Mouse (Mus musculus) cerebellum, adult 9-11 months (tissue): ENCODE measurements around the gene Pdss2.

Source experiments
- DNase-seq: peaks from one replicate; pipeline ENCODE4 v3.0.0; 2022

Pdss2 gene

GRCm38 (mm10) chr10:43220910-43221625 lies at the start of gene Pdss2:
Gene Pdss2, plus strand, starts transcription at chr10:43221486.
- peak; percentile 96 for DNase-seq

- DNase-seq: no peak
These were observed 49.2 kb upstream of the Pdss2 start for GRCm38 (mm10) chr10:43172066-43172465.

- DNase-seq: no peak
These were observed 48.7 kb upstream of the Pdss2 start for GRCm38 (mm10) chr10:43172554-43172953.

- peak; percentile 69 for DNase-seq
These were observed 48.0 kb upstream of the Pdss2 start for GRCm38 (mm10) chr10:43173141-43173827.

DNA sequence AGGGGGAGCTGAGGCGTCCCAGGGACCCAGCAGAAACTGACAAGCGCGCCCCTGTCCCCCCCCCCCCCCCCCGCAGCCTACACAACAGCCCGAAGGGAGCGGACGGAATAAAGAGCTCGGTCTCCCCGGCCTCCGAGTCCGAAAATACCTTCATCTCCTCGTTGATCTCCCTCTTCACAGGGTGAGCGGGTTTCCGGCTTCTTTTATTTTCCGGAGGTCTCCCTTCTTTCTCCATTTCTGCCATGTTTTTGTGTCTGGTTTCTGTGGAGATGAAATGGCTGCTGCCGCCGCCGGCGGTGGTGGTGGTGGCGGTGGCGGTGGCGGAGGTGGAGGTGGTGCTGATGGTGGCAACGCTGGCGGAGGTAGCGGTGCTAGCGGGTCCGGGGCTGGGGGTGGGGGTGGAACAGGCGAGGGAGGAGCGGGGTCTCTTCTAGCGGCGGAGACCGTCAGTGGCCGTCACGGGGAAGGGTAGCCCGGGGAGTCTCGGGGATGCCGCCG lies 47.4 kb upstream of the Pdss2 start:
- DNase-seq: no peak

DNA sequence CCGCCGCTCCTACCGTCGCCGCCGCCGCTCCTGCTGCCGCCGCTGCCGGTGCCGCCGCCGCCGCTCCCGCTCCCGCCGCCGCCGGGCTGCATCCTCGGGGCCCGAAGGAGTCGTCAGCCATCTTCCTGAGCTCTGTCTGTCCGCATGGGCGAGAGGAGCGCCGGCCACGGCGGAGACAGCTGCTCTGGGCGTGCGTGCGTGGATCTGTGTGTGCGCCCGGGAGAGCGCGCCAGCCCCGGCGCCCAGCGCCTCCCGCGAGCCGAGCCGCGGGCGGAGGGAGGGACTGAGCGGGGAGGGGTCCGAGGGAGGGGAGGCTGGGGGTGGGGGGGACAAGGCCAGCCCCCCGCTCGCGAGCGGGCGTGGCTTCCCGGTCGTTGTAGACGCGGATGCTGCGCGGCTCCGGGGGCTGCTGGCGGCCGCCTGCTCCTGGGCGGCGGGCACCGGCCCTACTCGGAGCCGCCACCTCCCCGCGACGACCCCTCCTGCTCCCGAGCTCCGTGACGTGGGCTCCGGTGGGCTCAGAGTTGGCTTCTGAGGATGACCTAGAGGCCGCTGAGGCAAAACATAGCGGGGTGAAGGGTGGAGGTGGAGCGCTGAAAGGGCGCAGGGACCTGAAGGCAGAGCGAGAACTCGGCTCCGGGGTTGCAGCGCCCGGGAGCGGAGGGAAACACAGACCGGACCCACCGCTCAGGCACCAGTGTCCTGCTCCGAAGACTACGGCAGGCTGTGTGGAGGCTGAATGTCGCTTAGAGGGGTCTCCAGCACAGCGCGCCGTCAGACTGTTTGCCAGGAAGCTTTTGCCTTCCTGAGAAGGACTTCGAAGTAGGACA lies 46.7 kb upstream of the Pdss2 start, which contains the start of the genes Sobp and 9030612E09Rik:
Sobp (minus strand) TSS at position 205 of the 830 bp plus-strand sequence.
9030612E09Rik (plus strand) TSS at position 379 of the 830 bp plus-strand sequence.
- DNase-seq: peak; percentile 85

DNA sequence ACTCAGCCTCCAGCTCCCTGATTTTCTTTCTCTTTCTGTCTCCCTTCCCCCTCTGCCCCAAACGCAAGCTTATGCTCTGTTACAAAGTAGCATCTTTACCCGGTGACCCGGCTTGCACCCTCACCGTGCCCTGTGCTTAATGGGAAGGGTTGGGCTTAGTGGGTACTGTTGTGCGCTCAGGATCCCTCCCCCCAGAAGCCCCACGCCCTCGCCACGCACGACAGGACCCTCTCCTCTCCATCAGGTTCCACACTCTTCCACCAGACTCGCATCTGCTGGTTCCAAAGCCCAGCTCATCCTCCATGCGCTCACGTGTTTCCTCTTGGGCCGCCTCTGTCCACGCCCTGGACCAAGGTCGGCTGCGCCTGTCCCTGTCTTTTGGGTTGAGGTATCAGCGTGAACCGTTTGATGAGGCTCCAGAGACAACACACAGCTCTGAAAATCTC lies 46.1 kb upstream of the Pdss2 start:
- DNase-seq: peak; percentile 77

DNA sequence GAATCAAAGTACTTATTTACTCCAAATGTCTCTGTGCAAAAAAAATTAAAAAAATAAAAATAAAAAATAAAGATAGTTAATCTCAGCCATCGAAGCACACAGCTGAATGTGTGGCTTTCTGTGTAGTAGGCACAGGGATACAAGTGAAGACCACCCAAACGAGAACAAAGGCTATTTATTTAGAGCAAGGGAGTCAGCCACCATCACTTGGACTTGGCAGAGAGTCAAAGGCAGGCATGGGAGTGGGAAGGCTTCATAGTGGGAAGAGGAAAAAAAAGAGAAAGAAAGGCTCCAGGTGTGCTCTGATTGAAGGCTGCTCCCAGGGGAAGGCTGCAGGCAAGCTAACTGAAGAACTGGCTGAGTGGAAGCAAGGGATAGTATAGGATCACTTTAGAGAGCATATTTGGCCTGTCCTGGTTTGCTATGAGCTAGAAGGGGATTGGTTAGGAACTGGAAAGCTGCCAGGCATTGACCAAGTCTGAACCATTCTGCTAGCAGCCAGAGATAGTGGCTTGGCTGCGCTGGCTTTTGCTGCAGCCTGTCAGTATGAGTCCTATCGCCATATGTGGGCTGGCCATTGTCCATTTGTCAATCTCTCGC lies 40.9 kb upstream of the Pdss2 start:
- DNase-seq: peak; percentile 50

DNA sequence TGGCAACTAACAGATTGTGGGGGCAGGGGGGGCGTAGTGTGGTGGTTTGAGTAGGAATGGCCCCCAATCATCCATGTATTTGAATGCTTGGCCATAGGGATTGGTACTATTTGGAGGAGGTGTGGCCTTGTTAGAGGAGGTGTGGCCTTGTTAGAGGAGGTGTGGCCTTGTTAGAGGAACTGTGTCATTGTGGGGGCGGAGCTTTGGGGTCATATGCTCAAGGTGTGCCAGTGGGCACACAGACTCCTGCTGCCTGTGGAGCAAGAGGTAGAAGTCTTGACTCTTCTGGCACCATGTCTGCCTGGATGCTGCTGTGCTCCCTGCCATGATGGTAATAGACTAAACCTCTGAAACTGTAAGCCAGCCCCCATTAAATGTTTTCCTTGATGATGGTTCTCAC lies 21.1 kb upstream of the Pdss2 start:
- no peak for DNase-seq

DNA sequence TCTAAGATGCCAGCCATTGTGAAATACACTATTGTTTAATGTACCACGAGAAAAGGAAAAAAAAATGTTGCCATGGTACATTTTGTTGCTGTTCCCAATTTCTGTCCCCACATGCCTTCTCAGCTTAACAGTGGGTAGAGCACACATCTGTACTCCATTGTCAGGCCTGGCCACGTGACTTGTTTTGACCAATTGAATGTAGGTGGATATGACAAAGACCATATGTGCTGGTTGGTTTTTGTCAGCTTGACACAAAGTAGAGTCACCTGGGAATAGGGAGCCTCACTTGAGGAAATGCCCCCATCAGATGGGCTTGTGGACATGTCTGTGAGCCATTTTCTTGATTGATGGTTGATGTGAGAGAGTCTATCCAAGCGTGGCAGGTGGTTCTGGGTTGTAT lies 17.4 kb upstream of the Pdss2 start:
- no peak for DNase-seq

GRCm38 (mm10) chr10:43211866-43212265 lies 9.4 kb upstream of the Pdss2 start:
- no peak for DNase-seq

DNA sequence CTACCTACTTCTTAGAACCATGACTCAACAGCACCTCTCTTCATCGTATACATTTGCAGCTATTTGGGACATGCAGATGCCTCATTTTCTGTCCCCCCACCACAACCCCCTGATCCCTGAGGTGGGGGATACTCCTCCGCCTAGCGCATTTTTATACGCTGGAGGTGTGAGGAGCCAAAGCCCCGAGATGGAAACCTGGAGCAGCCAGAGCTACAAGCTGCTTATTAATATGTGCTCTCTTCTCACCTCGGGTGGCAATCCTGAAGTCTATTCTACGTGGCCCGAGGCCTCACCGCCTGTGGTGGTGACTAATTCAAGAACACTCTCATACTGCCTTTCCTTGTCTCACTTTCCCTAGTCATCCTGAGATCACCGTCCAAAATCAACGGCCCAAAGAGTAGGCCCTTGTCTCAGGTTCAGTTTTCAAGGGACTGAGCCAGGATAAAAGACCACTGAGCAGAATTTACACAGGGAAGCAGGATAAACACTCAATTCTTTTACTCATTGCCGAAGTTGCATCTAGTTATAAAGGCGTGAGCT lies 3.9 kb upstream of the Pdss2 start:
- DNase-seq: no peak

GRCm38 (mm10) chr10:43220479-43220878 lies 807 bp upstream of the Pdss2 start:
- DNase-seq: no peak

GRCm38 (mm10) chr10:43221659-43222058 lies 373 bp downstream of the Pdss2 start:
- DNase-seq: no peak

- no peak for DNase-seq
These were observed 2.1 kb downstream of the Pdss2 start for GRCm38 (mm10) chr10:43223391-43223790.

- DNase-seq: no peak
These were observed 5.1 kb downstream of the Pdss2 start for GRCm38 (mm10) chr10:43226391-43226790.

DNA sequence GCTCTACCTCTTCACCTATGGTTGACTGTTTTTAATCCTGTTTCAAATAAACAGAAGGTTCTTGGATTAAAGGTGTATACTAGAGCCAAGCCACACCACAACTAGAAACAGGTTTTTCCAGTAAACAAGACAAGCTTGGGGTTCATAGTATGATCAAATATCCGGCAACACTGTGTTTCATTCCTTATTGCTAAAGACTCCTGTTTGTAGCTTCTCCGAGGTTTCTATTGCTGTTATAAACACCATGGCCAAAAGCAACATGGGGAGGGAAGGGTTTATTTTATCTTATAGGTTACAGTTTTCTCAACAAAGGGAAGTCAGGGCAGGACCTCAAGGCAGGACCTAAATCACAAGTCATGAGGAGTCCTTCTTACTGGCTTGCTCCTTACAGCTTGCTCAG lies 8.0 kb downstream of the Pdss2 start:
- DNase-seq: no peak

DNA sequence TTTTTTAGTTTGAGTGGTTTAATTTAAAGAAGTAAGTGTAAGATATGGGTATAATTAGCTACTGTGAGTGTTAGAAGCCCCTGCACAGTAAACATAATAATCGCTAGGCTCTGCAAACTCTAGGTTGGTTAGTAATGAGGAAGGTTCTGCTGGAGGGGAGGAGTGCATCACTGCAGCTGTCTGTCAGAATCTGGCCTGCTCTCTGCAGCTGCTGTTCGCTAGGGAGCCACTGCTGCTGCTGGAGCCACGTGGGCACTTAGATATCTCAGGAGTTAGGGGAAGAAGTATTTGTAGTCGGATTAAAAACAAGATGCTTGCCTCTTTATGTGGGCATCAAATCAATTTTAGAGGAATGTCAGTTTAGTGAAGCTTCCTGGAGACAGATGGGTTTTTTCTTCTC lies 13.2 kb downstream of the Pdss2 start:
- no peak for DNase-seq

GRCm38 (mm10) chr10:43235011-43235410 lies 13.7 kb downstream of the Pdss2 start:
- no peak for DNase-seq

DNA sequence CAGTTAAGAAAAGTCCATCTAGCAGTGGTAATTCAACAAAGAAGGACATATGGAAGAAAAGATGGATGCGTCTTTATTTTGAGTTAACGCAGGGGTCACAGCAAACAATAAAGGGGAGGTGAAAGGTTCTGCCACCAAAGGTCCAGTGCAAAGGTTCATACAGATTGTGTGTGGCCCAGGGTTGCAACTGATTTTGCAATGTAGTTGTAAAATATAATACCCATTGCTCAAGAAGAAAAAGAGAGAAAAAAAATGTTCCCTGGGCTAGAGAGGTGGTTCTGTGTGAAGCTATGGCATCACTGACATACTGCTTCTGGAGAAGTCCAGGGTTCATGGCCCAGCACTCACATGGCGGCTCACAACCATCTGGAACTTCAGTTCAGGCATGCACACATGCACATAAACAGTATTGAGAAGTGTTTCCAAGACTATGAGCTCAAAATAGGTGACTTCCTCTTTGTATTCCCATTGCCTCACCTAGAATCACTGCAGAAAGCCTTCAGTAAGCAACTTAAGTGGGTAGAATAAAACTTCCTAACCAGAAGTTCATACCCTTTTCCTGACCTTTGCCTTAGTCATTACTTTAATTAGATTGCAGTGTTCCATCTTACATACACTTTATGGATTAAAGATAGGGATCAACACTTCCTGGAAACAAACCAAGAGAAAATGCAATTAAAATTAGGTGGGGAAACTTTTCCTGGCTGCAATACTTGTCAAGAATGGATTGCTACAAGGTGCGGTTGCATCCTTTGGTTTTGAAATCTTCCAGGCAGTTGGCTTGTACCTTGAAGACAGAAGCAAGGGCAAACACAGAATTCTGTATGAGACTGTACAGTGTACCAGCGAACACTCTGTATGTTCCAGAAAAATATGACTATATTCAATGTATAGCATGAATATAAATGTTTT lies 14.7 kb downstream of the Pdss2 start:
- DNase-seq: no peak

DNA sequence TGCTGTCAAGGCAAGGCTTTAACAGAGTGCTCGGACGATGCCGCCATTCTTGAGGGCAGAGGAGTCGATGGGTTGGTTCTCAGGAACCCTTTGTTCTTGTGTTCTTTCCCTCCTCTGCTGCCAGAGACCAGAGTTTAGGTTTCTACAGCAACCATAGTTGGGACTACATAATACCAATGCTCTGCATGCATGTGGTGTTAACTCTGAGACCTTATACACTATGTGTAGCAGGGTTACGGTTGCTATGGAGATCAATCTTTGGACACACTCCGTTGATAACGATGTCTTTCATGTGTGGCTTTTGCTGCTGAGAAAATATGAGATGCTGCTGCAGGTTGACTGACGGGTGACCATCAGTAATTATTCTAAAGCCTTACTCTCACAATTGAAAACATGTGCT lies 20.9 kb downstream of the Pdss2 start:
- no peak for DNase-seq
